Mouse (Mus musculus) cerebellum, postnatal 25 days (tissue): Measurements from ENCODE around the gene Necab3.

Experiments
- DNase-seq, 2 experiments: peaks; one replicate each; pipeline ENCODE4 v3.0.0; 2021; ENCODE audit warnings: mixed read lengths in 2 of 2

The Necab3 gene

DNA sequence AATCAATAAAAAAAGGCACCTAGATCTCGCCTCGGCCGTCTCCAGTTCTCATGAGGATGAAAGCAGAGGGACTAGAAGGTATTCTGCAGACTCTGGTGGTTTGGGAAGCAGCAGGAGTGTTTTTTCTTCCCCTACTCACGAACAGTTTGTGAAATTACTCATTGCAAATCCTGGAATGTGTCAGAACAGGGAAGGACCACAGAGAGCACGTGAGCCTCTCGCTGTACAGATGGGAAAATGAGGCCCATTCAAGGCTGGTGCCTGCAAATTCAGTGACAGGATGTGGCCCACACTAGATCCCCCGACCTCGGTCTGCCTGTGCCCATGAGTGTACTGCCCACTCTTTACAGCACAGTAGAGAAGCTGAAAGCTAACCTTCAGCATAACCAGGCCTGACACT, 13.3 kb upstream of the Necab3 start:
- DNase-seq = no peak

DNA sequence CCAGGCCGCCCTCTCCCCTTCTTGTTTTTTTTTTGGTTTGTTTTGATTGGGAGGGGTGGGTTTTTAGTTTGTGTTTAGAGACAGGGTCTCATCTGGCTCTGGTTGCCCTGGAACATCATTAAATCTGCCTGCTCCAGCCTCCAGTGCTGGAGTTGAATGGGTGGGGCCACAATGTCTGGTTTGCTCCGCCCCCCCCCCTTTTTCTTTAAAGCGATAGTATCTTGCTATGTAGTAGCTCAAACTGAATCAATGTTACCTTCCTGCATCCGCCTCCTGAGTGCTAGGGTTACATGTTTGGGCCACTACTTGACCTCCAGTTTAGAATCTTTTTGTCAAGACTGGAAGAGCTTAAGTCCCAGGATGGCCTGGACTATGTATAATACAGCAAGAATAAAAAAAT, 12.6 kb upstream of the Necab3 start:
- no peak for DNase-seq

DNA sequence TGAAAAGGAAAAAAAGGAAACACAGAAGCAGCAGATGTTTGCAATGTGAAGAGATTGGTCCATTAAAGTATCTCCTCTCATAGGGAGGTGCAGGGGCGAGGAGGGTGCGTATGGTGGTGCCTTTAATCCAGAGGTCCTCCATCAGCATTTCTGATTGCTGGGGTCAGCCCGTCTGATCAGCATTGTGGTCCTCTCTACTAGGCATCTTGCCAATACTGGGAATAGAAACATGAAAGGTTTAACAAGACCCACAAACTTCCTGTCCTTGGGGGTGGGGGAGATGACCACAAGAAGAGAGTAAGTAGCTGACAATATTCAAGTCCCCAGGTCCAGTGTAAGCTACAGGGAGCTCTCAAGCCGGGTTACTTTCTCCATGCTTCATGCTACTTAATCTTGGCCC, 12.0 kb upstream of the Necab3 start:
- peak in 1 of 2 experiments; percentile 11 for DNase-seq

DNA sequence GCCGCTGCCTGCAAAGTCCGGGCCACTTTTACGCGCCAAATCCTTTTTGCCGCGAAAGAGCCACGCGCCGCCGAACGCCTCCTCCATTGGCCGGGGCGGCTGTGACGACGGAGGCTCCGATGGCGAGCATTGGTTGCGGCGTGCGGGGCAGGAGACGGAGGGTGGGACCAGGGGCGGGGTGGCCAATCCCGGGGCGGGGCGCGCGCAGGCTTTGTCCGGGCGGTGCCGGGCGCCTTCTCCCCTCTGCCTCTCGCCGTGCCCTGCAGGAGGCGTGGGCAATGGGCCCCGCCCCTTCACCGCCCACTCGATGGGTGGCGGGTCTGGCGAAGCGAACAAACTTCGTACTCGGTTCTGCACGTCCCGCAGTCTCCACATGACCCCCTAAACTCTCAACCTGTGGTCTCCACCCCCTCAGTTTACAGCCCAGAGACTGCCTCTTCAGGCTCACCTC, 11.2 kb upstream of the Necab3 start, which contains the start of gene E2f1:
Gene E2f1 (minus strand): TSS at position 57 of the 451 bp plus-strand sequence.
- peak; percentile 92 to 97 for DNase-seq

DNA sequence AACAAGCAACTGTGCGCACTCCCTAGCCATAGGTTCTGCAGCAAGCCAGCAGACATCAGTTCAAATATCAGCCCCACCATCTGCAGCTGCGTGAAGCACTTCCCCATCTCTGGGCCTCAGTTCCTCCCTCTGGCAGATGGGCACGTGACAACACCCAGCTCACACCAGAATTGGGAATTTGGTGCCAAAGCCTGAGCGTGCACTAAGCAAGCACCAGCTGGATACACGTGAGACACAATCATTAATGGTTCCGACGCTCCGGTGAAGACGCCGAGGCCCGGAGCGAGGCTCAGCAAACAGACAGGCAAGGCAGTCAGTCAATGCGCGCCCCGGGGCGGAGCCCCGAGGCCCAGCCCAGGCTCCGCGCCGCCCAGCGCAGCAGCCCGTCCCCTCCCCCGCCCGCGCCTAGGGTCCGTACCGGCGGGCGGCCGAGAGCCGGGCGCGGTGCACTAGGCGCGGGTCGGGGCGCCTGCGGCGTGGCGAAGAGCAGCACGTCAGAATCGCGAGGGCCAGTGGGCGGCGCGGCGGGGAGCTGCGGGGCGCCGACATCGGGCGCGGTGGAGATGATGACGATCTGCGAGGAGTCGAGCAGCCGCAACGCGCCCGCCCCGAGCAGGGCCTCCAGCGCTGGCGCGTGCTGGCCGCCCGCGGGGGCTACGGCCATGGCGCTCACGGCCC, 10.5 kb upstream of the Necab3 start:
- DNase-seq = peak in 1 of 2 experiments; percentile 64

DNA sequence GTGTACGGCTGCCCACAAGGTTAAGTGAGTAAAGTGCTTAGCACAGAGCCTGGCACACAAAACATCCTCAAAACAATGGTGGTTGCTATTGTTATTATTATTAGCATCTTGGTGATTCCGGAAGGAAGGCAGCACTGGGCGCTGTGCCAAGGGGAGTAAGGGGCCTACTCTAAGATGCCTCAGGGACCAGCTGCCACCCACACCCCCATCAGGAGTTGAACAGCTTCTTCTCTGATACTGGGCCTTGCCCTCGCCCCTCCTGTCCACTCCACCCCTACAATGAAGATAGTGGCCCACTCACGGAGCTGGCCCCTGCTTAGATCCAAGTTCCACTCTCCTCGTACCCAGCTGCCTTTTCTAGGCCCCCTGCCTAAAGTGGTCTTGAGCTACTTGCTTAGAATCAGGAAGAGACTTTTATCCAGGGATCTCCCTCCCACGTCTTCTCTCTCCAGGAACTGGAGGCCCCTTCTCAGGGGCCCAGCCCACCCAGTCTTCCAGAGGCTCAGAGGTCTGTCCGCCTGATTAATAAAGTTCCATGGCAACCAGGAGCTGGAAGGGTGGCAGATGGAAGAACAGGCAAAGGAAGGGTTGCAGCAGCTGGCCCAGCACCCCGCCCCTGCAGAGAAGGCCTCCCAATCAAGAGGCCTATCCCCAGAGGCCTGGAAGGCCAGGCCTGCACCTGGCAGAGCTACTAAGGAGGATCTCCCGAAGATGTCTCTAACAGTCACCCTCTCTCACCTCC, 9.8 kb upstream of the Necab3 start:
- peak; percentile 25 to 27 for DNase-seq

DNA sequence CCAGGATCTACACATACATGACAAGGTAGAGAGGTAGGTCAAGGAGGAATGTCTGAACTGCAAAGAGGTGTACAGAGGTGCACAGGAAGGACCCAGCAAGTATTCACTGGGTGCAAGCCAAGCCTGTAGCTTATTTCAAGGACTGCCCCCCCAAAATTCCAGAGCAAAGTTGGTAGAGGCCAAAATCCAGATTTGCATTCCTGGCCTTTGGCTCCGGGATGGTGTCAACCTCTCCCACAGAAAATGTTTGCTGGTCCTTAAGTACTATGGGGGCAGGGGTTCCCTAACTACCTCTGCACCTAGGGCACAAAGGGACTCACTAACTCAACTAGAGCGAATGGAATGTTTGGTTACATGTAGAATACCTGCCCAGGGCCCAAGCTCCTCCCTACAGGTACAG, 9.1 kb upstream of the Necab3 start:
- DNase-seq = no peak

DNA sequence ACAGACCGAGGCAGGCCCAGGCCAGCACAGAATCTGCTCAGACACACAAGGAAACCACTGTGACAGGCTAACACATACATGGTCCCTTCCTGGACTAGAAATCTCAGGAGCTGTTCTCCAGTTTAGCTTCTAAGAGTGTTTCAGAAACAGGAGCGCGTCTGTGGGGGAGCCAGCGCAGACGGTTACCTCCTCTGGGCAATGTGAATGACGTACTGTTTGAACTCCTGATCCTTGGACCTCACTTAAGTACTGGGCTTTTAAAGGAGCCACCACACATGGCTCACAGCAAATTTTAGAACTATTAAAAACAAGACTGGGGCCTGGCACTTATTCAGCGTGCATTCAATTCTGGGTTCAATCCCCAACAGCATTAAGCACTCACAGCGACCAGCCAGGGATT, 8.0 kb upstream of the Necab3 start:
- peak; percentile 8 to 13 for DNase-seq

DNA sequence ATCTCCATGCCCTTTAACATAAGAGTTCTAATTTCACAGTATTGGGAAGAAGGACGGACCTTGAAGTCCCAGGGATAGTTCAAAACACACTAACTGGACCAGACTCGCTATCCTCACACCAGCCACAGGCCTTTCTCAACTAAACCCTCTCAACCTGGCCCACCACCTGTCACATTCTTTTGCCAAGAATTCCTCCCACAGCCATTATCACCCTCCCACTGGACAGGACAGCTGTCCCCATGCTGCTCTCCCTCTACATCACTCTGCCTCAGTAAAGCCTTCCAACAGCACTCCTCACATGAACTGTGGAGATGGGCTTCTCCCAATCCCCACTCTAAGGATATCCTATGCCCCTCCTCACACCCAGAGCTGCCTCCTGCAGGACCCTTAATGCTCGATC, 6.9 kb upstream of the Necab3 start:
- DNase-seq = peak; percentile 87 to 90

DNA sequence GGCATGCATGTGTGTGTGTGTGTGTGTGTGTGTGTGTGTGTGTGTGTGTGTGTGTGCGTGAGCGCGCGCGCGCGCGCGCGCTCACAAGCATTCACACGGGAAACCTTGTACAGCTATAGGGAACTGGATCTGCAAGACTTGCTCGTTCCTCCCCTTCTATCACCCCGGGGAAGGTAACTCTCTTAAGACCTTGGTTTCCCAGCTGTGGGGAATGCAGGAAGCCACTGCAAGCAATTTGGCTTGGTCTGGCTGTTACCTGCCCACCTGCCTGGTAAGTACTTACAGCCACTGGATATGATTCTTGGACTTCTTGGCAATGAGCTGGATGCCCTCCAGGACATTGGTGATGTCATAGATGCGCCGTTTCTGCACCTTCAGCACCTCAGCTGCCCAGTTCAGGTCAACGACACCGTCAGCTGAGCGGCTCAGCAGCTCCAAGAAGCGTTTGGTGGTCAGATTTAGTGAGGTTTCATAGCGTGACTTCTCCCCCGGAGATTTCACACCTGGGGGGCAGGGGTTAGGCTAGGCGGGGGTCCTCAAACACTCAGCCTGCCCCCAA, 5.0 kb upstream of the Necab3 start:
- peak in 1 of 2 experiments; percentile 12 for DNase-seq

DNA sequence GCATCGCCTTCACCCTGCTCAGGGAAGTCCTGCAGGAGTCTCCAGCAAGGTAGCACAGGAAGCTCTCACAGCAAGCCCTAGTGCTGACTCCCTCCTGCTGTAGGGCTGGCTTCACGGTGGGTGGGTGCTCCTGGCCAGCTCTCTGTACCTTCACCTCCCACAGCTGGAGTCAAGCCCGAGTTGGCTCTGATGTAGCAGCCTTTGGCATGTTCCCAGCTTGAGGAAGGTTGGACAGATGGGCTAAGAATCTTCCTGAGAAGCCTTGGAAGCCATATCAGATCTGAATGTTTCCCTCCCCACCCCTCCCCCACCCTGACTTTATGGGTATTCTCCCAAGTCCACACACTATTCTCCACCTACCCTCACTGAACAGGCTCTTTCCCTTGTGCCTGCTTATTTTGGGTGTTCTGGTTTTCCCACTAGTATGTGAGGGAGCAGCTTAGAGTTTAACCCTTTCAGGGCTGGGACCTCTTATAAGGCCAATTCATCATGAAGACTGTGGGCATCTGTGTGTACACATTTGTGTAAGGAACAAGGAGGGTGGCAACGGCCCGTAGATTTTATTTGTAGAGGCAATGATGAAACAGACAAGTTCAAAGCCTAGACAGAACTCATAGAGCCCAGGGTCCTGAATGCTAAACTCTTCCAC, 1.4 kb downstream of the Necab3 start:
- DNase-seq = peak; percentile 58 to 62

DNA sequence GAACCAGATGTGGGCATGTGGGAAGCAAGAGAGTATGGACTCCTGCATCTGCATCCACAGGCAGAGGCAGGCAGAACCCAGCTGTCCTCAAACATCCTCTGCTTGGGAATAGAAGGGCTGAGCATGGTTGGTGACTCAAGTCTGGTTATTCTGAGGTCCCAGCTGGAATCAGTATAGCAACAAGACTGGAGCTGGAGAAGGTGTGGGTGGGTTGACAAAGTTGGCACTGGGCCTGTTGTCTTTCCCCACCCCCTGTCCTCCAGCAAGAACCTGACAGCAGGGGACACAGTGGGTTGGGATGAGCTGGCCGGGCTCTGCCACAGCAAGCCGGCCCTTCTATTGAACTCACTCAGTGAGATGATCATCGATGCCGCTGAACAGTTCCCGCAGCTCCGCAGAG, 3.5 kb downstream of the Necab3 start:
- DNase-seq = peak; percentile 32 to 33

DNA sequence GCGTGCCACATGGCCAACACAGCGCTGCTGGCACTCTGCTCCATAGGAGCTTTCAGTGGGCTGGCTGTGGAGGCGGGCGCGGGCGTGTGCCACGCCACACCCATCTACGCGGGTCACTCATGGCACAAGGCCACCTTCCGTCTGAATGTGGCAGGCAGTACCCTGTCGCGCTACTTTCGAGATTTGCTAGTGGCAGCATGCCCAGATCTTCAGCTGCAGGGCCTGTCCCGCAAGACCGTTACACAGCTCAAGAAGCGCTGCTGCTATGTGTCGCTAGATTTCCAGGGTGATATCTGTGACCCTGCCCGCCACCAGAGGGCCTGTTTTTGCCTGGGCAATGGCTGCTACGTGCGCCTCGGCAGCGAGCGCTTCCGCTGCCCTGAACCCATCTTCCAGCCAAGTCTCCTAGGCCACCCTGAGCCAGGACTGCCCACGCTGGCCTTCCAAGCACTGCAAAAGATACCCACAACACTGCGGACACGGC, 6.2 kb downstream of the Necab3 start:
- DNase-seq = peak; percentile 90 to 91

DNA sequence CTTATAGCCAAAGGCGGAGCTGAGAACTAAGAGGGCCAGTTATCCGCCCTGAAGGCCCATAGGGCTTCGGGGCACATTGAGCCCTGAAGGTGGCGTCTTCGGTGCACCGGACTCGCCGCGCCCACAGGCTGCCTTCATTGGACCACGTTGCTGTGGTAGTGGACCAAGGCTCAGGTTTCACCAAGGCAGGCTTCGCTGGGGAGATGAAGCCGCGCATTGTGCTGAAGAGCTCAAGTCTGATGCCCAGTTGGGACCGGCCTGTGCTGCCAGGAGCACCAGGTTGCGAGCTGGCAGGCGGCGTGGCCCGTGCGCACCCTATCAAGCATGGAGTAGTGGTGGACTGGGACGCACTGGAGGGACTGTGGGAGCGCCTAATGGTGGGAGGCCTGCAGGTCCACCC, 6.8 kb downstream of the Necab3 start:
- peak in 1 of 2 experiments; percentile 76 for DNase-seq

DNA sequence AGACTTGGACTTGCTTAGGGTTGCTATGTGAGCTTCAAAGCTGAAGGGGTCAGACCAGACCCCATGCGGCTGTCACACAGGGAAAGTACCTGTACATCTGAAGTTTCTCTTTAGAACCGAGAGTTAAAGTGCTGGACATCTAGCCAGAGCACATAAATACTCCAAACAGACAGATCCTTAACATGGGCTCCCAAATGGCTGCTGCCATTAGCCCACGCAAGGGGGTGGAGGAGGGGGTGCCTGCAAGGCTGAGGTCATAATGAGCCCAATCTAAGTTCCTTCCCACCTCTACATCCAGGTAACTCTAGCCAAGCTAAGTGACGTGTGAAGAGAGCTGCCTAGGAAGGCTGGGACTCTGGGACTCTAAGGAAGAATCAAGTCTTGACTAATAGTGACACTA, 7.2 kb downstream of the Necab3 start, which contains the start of gene Actl10:
Gene Actl10 (plus strand): TSS at position 301 of the 400 bp plus-strand sequence.
- peak in 1 of 2 experiments; percentile 14 for DNase-seq

DNA sequence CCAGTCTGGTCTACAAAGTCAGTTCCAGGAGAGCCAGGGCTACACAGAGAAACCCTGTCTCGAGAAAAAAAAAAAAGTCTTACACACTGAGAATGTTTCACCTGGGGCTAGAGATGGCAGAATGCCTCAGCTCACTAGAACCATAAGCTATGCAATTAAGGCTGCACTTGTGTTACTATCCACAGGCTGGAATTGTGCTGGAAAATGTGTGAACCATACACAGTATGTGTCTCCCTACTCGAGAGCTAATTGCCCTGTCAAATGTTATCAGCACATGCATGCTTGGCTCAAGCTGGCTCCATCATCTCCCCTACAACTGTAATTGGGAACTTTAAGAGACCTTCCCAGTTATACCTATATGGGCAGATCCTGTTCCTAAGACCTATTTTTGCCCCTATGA, 7.8 kb downstream of the Necab3 start:
- DNase-seq = peak in 1 of 2 experiments; percentile 13

DNA sequence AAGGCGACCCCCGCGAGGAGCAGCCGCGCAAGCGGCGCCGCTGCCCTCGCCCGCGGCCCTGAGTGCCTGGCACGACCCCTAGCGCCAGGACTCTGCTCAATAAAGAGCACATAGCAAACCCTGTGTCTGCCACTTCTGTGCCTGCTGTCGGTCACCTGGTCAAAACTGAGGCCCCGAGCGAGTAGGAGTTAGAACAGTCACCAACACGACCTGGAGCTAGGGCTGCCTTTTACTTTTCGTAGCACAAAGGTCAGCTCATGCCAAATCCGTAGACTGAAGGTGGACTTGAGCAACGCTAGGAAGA, 8.9 kb downstream of the Necab3 start:
- DNase-seq = no peak

DNA sequence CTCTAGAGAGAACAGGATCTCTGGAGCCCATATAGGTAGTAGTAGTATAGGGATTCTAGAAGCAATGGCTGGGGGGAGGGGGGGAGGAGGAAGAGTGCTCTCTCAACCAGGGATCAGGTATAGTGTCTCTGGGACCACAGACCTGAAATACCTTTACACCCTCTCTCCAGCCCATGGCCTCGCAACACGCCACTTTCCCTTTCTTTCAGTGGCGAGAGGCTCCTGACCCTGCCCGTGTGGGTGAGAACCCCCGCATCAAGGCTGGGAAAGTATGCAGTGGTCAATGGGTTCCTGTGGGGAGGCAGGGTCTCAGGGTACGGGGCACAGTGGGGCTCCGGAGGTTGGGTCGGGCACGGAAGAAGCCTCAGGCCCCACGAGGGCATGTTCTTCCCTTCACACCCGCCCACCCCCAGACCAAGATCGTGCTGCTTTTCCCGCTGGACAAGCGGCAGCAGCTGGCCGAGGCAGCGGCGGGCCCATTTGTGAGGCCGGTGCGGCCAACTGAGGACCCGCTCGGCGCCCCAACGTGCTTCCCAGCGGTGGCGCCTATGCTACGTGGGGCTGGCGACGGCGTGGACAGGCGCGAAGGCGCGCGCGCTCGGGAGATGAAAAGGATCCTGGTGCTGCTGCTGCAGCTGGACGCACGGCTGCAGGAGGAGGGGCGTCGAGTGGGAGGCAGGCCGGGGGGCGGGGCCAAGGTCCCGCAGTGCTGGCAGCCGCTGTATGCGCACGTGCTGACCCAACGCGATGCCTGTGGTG, 9.4 kb downstream of the Necab3 start:
- DNase-seq = peak; percentile 26 to 59

DNA sequence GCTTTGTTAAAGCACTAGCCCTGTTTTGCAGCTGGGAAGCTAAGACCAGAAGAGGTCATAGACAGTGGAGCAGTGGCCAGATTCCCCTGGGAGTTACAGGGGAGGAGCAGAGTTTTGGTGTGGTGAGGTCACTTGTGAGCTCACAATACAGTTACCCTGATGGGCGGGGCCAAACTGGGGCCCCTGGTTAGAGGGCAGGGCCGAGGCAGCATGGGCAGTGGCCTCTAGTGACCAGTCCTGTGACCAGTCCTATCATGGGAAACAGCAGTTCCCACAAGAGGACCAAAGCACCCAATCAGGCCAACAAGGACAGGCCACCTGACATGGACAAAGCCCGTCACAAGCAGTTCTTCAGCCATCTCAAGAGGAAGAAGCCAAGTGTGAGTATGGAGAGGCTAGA, 10.0 kb downstream of the Necab3 start:
- DNase-seq = peak in 1 of 2 experiments; percentile 30

DNA sequence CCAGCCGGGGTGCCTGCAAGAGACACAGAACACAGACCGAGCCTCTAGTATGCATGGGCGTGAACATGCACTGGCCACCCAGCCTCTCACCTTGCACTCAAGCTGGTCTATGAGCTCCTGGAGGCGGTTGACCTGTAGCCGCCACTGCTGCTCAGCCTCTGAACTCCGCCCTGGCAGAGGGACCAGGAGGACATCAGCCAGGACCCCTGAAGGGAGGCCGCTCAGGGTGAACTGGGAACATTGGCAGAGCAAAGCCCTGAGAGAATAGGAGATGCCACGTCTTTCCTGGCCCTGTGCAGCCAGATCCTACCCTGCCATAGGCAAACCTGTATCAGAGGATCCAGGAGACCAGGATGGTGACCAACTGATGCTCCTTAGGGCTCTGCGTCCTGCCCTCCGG, 12.0 kb downstream of the Necab3 start, which contains the start of gene 1700003F12Rik:
Gene 1700003F12Rik (plus strand): TSS at position 375 of the 400 bp plus-strand sequence.
- DNase-seq = peak; percentile 45 to 49

DNA sequence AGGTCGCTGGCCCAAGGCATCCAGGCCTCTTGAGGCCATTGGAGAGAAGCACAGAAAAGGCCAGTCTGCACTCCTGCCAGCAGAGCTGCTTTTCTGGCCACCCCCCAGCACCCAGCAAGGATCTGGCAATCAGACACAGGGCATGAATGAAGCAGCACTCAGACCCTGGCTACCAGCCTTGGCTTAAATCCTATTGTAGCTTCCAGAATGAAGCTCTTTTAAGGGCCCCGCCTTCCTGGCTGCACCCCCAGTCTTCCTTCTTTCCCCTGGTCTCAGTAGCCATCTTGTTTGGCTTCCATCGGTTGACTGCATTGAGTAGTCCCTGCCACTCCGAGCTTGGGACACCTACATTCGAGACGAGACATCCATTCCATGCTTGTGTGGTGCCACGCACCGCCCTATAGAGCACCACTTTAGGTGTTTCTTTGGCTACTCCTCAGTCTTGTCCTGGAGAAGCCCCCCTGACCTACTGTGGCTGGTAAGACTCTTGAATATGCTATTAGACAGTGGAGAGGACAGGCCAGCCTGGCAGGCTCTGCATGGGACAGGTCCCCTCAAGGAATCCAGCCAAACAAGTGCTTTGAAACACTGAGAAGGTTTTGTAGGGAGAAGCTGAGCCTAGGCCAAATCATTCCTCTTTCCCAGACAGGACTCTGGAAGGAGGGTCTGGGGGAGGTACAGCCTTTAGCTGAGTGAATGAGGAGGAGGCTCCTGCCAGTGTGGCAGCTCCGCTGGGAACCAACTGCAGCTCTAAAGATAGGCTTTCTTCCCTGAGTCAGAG, 14.9 kb downstream of the Necab3 start:
- DNase-seq = peak; percentile 98

DNA sequence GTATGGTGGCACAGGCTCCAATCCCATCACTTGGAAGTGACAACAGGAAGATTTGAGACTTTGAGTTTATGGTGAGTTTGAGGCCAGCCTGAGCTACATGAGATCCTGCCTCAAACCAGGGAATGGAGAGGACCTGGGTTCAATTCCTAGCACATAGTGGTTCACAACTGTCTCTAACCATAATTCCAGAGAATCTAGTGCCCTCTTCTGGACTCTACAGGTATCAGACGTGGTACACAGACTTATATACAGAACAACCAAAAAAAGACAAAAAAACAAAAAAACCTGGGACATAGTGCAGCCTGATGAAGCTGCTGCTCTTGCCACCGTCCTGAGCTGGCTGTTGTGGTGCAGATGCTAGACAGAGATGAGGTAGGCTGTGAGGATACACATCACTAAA, 17.1 kb downstream of the Necab3 start:
- no peak for DNase-seq
